Mouse (Mus musculus) hindbrain, embryonic 10.5 days (tissue): ENCODE measurements around the gene Actr3. TPM values are rescaled to one million over a fixed set of nuclear protein-coding genes. Genes with fewer than 3 reads are reported as not detected.

ENCODE experiments used
- polyA plus RNA-seq: library from polyadenylated mRNA; unstranded; fragments of >200 nt; fragmentation: Nextera tagmentation; extraction: Ambion mirVana; gene quantifications from 2 replicates; pipeline ENCODE4 v1.2.1, GENCODE M21; 2016

Actr3 gene
- polyA plus RNA-seq, 1 experiment from 2014 or later = 218 TPM

Other genes starting within 250 kb of the Actr3 start
- gene Slc35f5, start 124.9 kb upstream of the Actr3 start, polyA plus RNA-seq = 21.2 and 21.3 TPM in 2 replicates
- 0.20 TPM in 1 of 2 replicates, not detected in the other for gene Gpr39, start 241.3 kb upstream of the Actr3 start, polyA plus RNA-seq